In genomic region chr10:120701833-120702232, GRCm38 (mm10) we compare ENCODE assay signal across 8 mouse cellular contexts.
DNase-seq lines count a peak whose midpoint lies in the region; ATAC-seq and TF ChIP-seq lines count a peak whose summit lies in the region.

No protein-coding gene starts in this region.

- H3K4me1 ChIP-seq in ES-Bruce4 (ENCODE audit: control insufficient read depth, insufficient read depth, low read length) = no peaks in the 10 kb centered on the region
- H3K4me1 ChIP-seq in forebrain, embryonic 13.5 days = peaks cover 7% of the 10 kb centered on the region; the same call in 1 of the 2 replicates
- peaks cover 9% of the 10 kb centered on the region for H3K4me1 ChIP-seq in heart, postnatal 0 days (ENCODE audit: control insufficient read depth, insufficient read depth)
- H3K4me1 ChIP-seq in liver, embryonic 16.5 days (ENCODE audit: control insufficient read depth, low read depth, low read length) = peaks cover 5% of the 10 kb centered on the region; the same call in 1 of the 2 replicates

- TF ChIP-seq EP300 in ES-Bruce4 (IDR thresholded peaks at IDR 0.05; ENCODE audit: insufficient read depth, low read depth, low read length) = no peak
- no peak for TF ChIP-seq EP300 in heart, postnatal 0 days (IDR thresholded peaks at IDR 0.05; ENCODE audit: low read depth)

- H3K27me3 ChIP-seq in ES-Bruce4 (ENCODE audit: control insufficient read depth, insufficient read depth, low read length, poor library complexity, severe bottlenecking) = no peaks in the 10 kb centered on the region
- no peaks in the 10 kb centered on the region for H3K27me3 ChIP-seq in forebrain, embryonic 13.5 days
- no peaks in the 10 kb centered on the region for H3K27me3 ChIP-seq in heart, postnatal 0 days (ENCODE audit: control insufficient read depth, insufficient read depth, low read length)
- H3K27me3 ChIP-seq in liver, embryonic 16.5 days (ENCODE audit: control insufficient read depth, insufficient read depth, low read depth, low read length) = no peaks in the 10 kb centered on the region

- DNase-seq in c-Kit-positive CD71-negative TER-119-negative erythroid progenitor cells, embryonic 14.5 days (ENCODE audit: low read depth) = peak; percentile 75
- DNase-seq in heart, postnatal 0 days (ENCODE audit: low spot score) = peak; percentile 68
- DNase-seq in large intestine, adult 2 months (ENCODE audit: low read depth, low spot score) = peak; percentile 35
- DNase-seq in ovary, postnatal 14 days (ENCODE audit: low spot score) = peak; percentile 79
- peak; percentile 76 for DNase-seq in thymus, postnatal 0 days (ENCODE audit: low spot score)

- H3K4me2 ChIP-seq in forebrain, embryonic 13.5 days = no peak overlapping the region
- H3K4me2 ChIP-seq in heart, postnatal 0 days (ENCODE audit: low read depth, low read length) = no peak overlapping the region
- no peak overlapping the region for H3K4me2 ChIP-seq in liver, embryonic 16.5 days (ENCODE audit: low read depth, low read length)

- no peak overlapping the region for H3K4me3 ChIP-seq in ES-Bruce4 (ENCODE audit: low read depth, low read length)
- no peak overlapping the region for H3K4me3 ChIP-seq in forebrain, embryonic 13.5 days
- no peak overlapping the region for H3K4me3 ChIP-seq in heart, postnatal 0 days (ENCODE audit: low read depth, low read length)
- no peak overlapping the region for H3K4me3 ChIP-seq in liver, embryonic 16.5 days (ENCODE audit: low read depth, low read length)

- 0 out of 2 replicates have a peak, but pooled peaks have one; percentile 27 for ATAC-seq in forebrain, embryonic 13.5 days
- peak; percentile 84 for ATAC-seq in heart, postnatal 0 days (ENCODE audit: insufficient read depth, low read depth)
- ATAC-seq in liver, embryonic 16.5 days (ENCODE audit: low read depth) = peak; percentile 47; the same call in 1 of the 2 replicates

- no peaks in the 10 kb centered on the region for H3K9me3 ChIP-seq in ES-Bruce4 (replicated peaks; ENCODE audit: control insufficient read depth, insufficient read depth, low read length, poor library complexity, severe bottlenecking)
- no peaks in the 10 kb centered on the region for H3K9me3 ChIP-seq in forebrain, embryonic 13.5 days (replicated peaks)
- no peaks in the 10 kb centered on the region for H3K9me3 ChIP-seq in heart, postnatal 0 days (replicated peaks; ENCODE audit: control insufficient read depth, low read length)
- no peaks in the 10 kb centered on the region for H3K9me3 ChIP-seq in liver, embryonic 16.5 days (replicated peaks; ENCODE audit: control insufficient read depth, low read length)

- TF ChIP-seq POLR2A in ES-Bruce4 (IDR thresholded peaks at IDR 0.05; ENCODE audit: insufficient read depth, low read length) = no peak

- peak; percentile 84 for TF ChIP-seq CTCF in ES-Bruce4 (IDR thresholded peaks at IDR 0.05; ENCODE audit: low read depth, low read length)
- TF ChIP-seq CTCF in heart, postnatal 0 days (IDR thresholded peaks at IDR 0.05; ENCODE audit: low read depth) = peak; percentile 93

- 29% methylated on average over 11 of the region's 11 CpGs for WGBS in forebrain, embryonic 13.5 days
- 15% methylated on average over 11 of the region's 11 CpGs for WGBS in heart, postnatal 0 days
- WGBS in large intestine, adult 2 months = 9% methylated on average over 11 of the region's 11 CpGs
- 11% methylated on average over 11 of the region's 11 CpGs for WGBS in liver, embryonic 16.5 days (ENCODE audit: insufficient replicate concordance)

- H3K9ac ChIP-seq in ES-Bruce4 (ENCODE audit: low read depth, poor library complexity, severe bottlenecking) = no peak overlapping the region
- H3K9ac ChIP-seq in forebrain, embryonic 13.5 days = no peak overlapping the region
- no peak overlapping the region for H3K9ac ChIP-seq in heart, postnatal 0 days (replicated peaks; ENCODE audit: low read depth, low read length)
- no peak overlapping the region for H3K9ac ChIP-seq in liver, embryonic 16.5 days (ENCODE audit: low read depth, low read length)

- H3K27ac ChIP-seq in ES-Bruce4 (ENCODE audit: insufficient read depth, low read length) = no peak overlapping the region
- no peak overlapping the region for H3K27ac ChIP-seq in forebrain, embryonic 13.5 days
- no peak overlapping the region for H3K27ac ChIP-seq in heart, postnatal 0 days (ENCODE audit: low read depth)
- no peak overlapping the region for H3K27ac ChIP-seq in liver, embryonic 16.5 days (ENCODE audit: low read length)

- H3K36me3 ChIP-seq in ES-Bruce4 (ENCODE audit: control insufficient read depth, insufficient read depth, low read length, poor library complexity, severe bottlenecking) = no peaks in the 10 kb centered on the region
- H3K36me3 ChIP-seq in forebrain, embryonic 13.5 days (ENCODE audit: poor library complexity, severe bottlenecking) = no peaks in the 10 kb centered on the region
- H3K36me3 ChIP-seq in heart, postnatal 0 days (replicated peaks; ENCODE audit: control insufficient read depth, insufficient read depth, low read length) = no peaks in the 10 kb centered on the region
- no peaks in the 10 kb centered on the region for H3K36me3 ChIP-seq in liver, embryonic 16.5 days (ENCODE audit: control insufficient read depth, insufficient read depth)

Comparison
In these comparisons a context has a peak if more than half of its experiments do, and no peak if none do; other contexts are left out.
1. ATAC-seq: peak in every context shown above with its lines; median percentile 84 in heart, postnatal 0 days; 47 in liver, embryonic 16.5 days; 27 in forebrain, embryonic 13.5 days.